Mouse (Mus musculus): ENCODE measurements around the gene Gm3752.
"Not testable (repeated sequence)": the region's sequence is repeated elsewhere in the genome, so short reads cannot be mapped to it uniquely, and the experiment has no call there.

Gene Gm3752

GRCm38 (mm10) chr14:7483662-7484061 is at the start of gene Gm3752:
Gm3752 (minus strand) TSS chr14:7483762.
- DNase-seq = not testable (repeated sequence)

GRCm38 (mm10) chr14:7488731-7489130 is 5.2 kb upstream of the Gm3752 start:
- DNase-seq = not testable (repeated sequence)

GRCm38 (mm10) chr14:7450817-7451216 is 32.7 kb downstream of the Gm3752 start, which contains the start of gene Gm3755:
Gm3755 (minus strand) TSS chr14:7450917.
- DNase-seq = not testable (repeated sequence)

- not testable (repeated sequence) for DNase-seq
These were observed 61.1 kb downstream of the Gm3752 start for GRCm38 (mm10) chr14:7422496-7422895.
